Mouse (Mus musculus): ENCODE data around the gene Abca4. TPM values are rescaled to one million over a fixed set of nuclear protein-coding genes. Genes with fewer than 3 reads are reported as not detected.

Abca4 gene
- not detected for polyA plus RNA-seq (2017; shearing (Covaris generic))

- ATAC-seq, result no peak
Measured at GRCm38 (mm10) chr3:122043799-122044547, at the start of gene Abca4. Gene Abca4 (plus strand): TSS chr3:122044443.

- no peak for ATAC-seq
Measured at GRCm38 (mm10) chr3:121995125-121995524, 49.1 kb upstream of the Abca4 start.

GRCm38 (mm10) chr3:121999934-122000333 lies 44.3 kb upstream of the Abca4 start:
- no peak for ATAC-seq

- no peak for ATAC-seq
Measured at GRCm38 (mm10) chr3:122001568-122001967, 42.7 kb upstream of the Abca4 start.

- ATAC-seq, result no peak
Measured at GRCm38 (mm10) chr3:122009818-122010217, 34.4 kb upstream of the Abca4 start.

GRCm38 (mm10) chr3:122010292-122010691 lies 34.0 kb upstream of the Abca4 start:
- no peak for ATAC-seq

GRCm38 (mm10) chr3:122012464-122012863 lies 31.8 kb upstream of the Abca4 start:
- no peak for ATAC-seq

- no peak for ATAC-seq
Measured at GRCm38 (mm10) chr3:122018421-122018820, 25.8 kb upstream of the Abca4 start.

GRCm38 (mm10) chr3:122019159-122019558 lies 25.1 kb upstream of the Abca4 start:
- no peak for ATAC-seq

- ATAC-seq, result no peak
Measured at GRCm38 (mm10) chr3:122021029-122021652, 23.1 kb upstream of the Abca4 start.

GRCm38 (mm10) chr3:122022355-122022754 lies 21.9 kb upstream of the Abca4 start:
- no peak for ATAC-seq

GRCm38 (mm10) chr3:122026676-122027075 lies 17.6 kb upstream of the Abca4 start:
- ATAC-seq, result no peak

- no peak for ATAC-seq
Measured at GRCm38 (mm10) chr3:122027776-122028175, 16.5 kb upstream of the Abca4 start.

GRCm38 (mm10) chr3:122033248-122033837 lies 10.9 kb upstream of the Abca4 start:
- no peak for ATAC-seq

GRCm38 (mm10) chr3:122034240-122034639 lies 10.0 kb upstream of the Abca4 start:
- no peak for ATAC-seq

- ATAC-seq, result no peak
Measured at GRCm38 (mm10) chr3:122035092-122035491, 9.2 kb upstream of the Abca4 start.

- ATAC-seq, result no peak
Measured at GRCm38 (mm10) chr3:122040522-122040921, 3.7 kb upstream of the Abca4 start.

GRCm38 (mm10) chr3:122043102-122043501 lies 1.1 kb upstream of the Abca4 start:
- no peak for ATAC-seq

GRCm38 (mm10) chr3:122046187-122046620 lies 2.0 kb downstream of the Abca4 start:
- no peak for ATAC-seq

- no peak for ATAC-seq
Measured at GRCm38 (mm10) chr3:122047402-122047801, 3.2 kb downstream of the Abca4 start.

GRCm38 (mm10) chr3:122047921-122048861 lies 3.9 kb downstream of the Abca4 start:
- ATAC-seq, result no peak

- no peak for ATAC-seq
Measured at GRCm38 (mm10) chr3:122049158-122049557, 4.9 kb downstream of the Abca4 start.
